Mouse (Mus musculus) central nervous system, embryonic 11.5 days (tissue): ENCODE measurements around the gene Fut4. TPM values are rescaled to one million over a fixed set of nuclear protein-coding genes. Genes with fewer than 3 reads are reported as not detected.

Experiments used
- polyA plus RNA-seq: library from polyadenylated mRNA; depleted of rRNA; stranded (reverse); fragments of >200 nt; gene quantifications from 2 replicates; pipeline ENCODE4 v1.2.3, GENCODE M21; 2012; rRNA removed

The Fut4 gene
- 0.98 and 2.0 TPM in 2 replicates for polyA plus RNA-seq

DNA sequence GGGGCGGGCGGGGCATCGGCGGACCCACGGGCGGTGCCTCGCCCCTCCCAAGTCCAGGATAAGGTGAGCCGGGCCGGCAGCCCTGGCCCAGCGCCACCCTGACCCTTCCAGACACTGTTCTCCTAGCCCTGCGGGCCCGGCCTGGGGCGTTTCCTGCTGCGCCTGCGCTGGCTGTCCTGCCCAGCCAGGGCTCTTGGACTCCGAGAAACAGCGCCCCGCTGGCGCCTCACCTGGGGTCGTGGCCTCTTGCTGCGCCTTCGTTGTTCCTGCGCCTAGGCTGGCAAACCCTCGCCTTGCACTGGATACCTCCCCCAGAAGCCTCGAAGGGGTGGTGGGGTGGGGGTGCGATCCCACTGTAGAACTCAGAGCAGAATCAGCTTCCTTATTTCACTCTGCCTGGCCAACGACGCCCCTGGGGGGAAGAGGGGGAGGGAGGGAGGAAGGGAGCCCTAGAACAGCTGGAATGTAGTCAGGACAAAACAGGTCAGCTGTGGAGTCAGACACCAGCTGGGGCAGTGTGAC is at the start of gene Fut4:
Gene Fut4 (minus strand): TSS at position 393 of the 522 bp plus-strand sequence.

DNA sequence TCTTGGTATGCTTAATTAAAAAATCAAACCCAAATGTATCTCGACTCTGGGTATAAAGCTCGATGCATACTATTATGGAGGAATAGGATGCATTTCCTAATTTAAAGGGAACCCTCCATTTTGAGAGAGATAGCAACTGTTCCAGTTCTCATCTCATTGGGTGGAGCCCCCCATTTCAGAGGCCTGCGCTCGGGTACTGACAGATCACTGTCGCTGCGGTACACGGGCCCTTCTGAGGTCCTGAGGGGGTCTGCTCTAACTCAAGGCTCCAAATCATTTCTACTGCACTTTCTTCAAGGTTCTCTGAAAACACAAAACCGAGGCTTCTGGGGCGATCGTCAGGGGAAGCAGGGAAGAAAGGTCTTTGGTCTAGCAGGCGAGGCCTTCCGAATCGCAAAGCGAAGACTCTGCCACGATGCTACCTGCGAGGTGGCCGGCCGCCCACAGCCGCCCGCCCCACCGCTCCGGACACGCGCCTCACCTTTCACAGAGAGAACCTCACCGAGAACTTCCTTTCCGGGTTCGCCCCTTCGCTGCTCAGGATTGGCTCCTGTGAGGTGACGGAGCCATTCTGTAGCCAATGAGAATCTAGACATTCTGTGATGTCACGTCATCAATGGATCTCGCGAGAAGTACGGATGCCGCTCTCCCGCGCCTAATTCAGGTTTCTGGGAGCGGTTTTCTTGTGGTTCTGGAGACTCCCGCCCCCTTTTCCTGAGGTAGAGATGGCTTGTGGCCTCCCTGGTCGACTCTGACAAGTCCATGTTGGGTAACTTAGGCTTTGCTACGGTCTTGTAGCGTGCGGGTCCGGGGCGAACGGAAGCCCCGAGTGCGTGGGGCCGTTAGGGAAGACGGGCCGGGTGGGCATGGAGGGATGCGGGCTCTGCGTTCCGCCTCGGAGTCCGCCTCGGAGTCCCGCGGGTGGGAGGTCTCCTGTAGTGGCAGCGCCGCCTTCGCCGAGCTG is 32.1 kb upstream of the Fut4 start, which contains the start of the genes Mre11a and Ankrd49:
Gene Mre11a (plus strand): TSS at position 616 of the 964 bp plus-strand sequence.
Gene Ankrd49 (minus strand): TSS at position 818 of the 964 bp plus-strand sequence.

GRCm38 (mm10) chr9:14770803-14771471 is 18.7 kb upstream of the Fut4 start, which contains the start of gene 1700012B09Rik:
Gene 1700012B09Rik (minus strand): TSS chr9:14771030.

DNA sequence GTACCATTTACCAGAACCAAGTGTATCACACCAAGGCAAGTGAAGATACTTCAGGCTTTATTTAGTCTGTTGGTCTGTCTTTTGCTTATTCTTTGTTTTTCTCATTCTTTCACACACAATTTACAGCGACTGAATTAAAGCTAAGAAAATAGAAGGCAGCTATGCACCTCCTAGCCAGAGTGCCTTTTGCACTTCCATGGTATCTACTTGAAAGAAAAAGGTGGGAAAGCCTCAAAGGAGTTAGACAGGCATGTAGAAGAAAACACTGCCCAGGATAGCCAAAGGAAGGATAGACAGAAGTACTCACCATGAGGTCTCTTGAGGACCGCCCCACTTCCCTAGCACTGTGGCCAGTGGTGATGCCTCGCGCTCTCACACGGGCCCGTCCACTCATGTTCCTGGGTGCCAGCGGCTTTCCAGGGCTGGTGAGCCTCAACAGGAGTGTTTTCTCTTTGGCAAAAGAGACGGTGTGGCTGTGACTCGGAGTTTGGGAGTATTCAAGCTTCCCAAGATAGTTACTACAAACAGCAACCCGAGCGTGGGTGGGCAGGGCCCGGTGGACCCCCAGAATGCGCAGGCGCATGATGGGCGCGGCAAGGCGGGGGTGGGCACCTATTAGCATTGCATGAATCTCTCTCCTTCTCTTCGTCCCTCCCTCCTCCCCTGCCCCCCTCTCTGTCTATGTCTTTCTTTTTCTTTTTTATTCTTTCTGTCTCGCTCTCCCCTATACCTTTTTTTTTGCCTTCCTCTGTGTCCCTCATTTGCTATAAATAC is 11.9 kb downstream of the Fut4 start, which contains the start of gene Piwil4:
Gene Piwil4 (minus strand): TSS at position 583 of the 774 bp plus-strand sequence.

Other genes starting within 250 kb of the Fut4 start
- 29.9 and 38.8 TPM in 2 replicates for gene Amotl1, start 107.3 kb downstream of the Fut4 start, polyA plus RNA-seq
- 0.13 and 0.17 TPM in 2 replicates for gene Piwil4, start 11.7 kb downstream of the Fut4 start, polyA plus RNA-seq
- gene 1700012B09Rik, start 18.6 kb upstream of the Fut4 start, polyA plus RNA-seq = 0.15 and 0.40 TPM in 2 replicates
- gene Mre11a, start 32.3 kb upstream of the Fut4 start, polyA plus RNA-seq = 23.2 and 23.7 TPM in 2 replicates
- 33.5 and 38.4 TPM in 2 replicates for gene Ankrd49, start 32.5 kb upstream of the Fut4 start, polyA plus RNA-seq
- gene Gpr83, start 107.8 kb upstream of the Fut4 start, polyA plus RNA-seq = 0.28 and 0.47 TPM in 2 replicates
- gene Izumo1r, start 151.6 kb upstream of the Fut4 start, polyA plus RNA-seq = 0.11 TPM in 1 of 2 replicates, not detected in the other